Mouse (Mus musculus) liver (tissue): ENCODE measurements around the gene Scgb1b17.
"Not testable (repeated sequence)": the region's sequence is repeated elsewhere in the genome, so short reads cannot be mapped to it uniquely, and the experiment has no call there.

ENCODE experiments used
- DNase-seq: peaks from one replicate; pipeline ENCODE4 v3.0.0-alpha.2; 2020; ENCODE audit warnings: mixed read lengths

Gene Scgb1b17

DNA sequence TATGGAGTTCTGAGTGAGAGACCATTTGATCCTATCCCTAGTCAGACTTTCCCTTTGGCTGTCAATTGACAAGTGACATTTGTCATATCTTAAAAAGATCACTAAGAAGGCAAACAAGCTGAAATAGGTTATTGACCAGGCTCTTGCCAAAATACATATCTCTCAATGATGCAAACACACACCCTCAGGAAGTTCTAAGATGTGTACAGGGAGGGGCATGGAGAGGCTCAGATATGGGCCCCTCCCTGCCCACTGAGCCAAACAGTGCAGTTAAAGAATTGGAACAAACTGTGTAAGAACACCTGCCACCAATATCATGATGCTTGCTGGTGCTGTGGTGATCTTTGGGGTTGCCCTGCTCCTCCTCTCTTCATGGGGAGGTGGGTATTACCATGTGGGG, at the start of gene Scgb1b17:
Scgb1b17 (plus strand) TSS at position 301 of the 400 bp plus-strand sequence.
- not testable (repeated sequence) for DNase-seq

DNA sequence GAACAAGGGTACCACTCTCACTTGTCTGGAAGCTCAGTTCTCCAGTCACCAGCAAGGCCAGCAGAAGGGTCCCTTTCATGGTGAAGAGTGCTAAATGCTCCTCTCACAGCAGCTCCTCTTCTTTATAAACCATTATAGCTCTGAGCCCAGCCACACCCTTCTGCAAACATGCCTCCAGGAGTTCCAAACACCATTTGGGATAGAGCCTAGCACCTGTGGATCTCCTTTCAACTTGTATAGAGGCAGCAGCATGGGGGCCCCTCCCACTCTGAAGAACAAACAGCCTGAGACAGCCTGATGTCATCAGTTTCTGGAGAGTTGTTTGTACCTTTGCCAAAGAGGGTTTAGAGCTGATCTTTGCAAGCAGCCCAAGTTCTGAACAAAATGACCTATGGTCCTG, 6.8 kb upstream of the Scgb1b17 start, which contains the start of gene Scgb2b17:
Scgb2b17 (minus strand) TSS at position 101 of the 400 bp plus-strand sequence.
- DNase-seq: not testable (repeated sequence)
